Mouse (Mus musculus): ENCODE results near the gene 4933407L21Rik. TPM values are rescaled to one million over a fixed set of nuclear protein-coding genes. Genes with fewer than 3 reads are reported as not detected.

Gene 4933407L21Rik
- polyA plus RNA-seq, 1 experiment from 2014 or later, result not detected

- 53% methylated on average over 8 of the region's 8 CpGs for WGBS
- no peaks in the 10 kb centered on the region for H3K36me3 ChIP-seq
- no peak overlapping the region for H3K27ac ChIP-seq
- H3K9ac ChIP-seq (replicated peaks), result no peak overlapping the region
- H3K4me1 ChIP-seq (replicated peaks), result peaks cover 18% of the 10 kb centered on the region
- no peaks in the 10 kb centered on the region for H3K27me3 ChIP-seq
- no peak for ATAC-seq (ENCODE audit: insufficient number of reproducible peaks, insufficient read depth, low FRiP score, low TSS enrichment, low read depth)
- no peaks in the 10 kb centered on the region for H3K9me3 ChIP-seq
- H3K4me3 ChIP-seq (replicated peaks), result no peak overlapping the region
- H3K4me2 ChIP-seq, result no peak overlapping the region
Measured at GRCm38 (mm10) chr1:85935148-85935852, 7.0 kb downstream of the 4933407L21Rik start.

- WGBS, result 75% methylated on average over 6 of the region's 6 CpGs
- Histone ChIP-seq H3K36me3 (no peaks in the 10 kb centered on the region), H3K9me3 (no peaks in the 10 kb centered on the region), H3K27ac (no peak overlapping the region), H3K4me3 (replicated peaks) (no peak overlapping the region), H3K4me2 (no peak overlapping the region), H3K4me1 (replicated peaks) (peaks cover 18% of the 10 kb centered on the region), H3K27me3 (no peaks in the 10 kb centered on the region), H3K9ac (replicated peaks) (no peak overlapping the region)
- ATAC-seq (ENCODE audit: insufficient number of reproducible peaks, insufficient read depth, low FRiP score, low TSS enrichment, low read depth), result no peak
Measured at GRCm38 (mm10) chr1:85936265-85936664, 8.0 kb downstream of the 4933407L21Rik start.

GRCm38 (mm10) chr1:85937323-85937722 is 9.0 kb downstream of the 4933407L21Rik start:
- Histone ChIP-seq H3K9ac (replicated peaks) (no peak overlapping the region), H3K27me3 (no peaks in the 10 kb centered on the region), H3K9me3 (no peaks in the 10 kb centered on the region), H3K4me1 (replicated peaks) (peaks cover 18% of the 10 kb centered on the region), H3K36me3 (no peaks in the 10 kb centered on the region), H3K4me3 (replicated peaks) (no peak overlapping the region), H3K27ac (no peak overlapping the region), H3K4me2 (no peak overlapping the region)
- ATAC-seq (ENCODE audit: insufficient number of reproducible peaks, insufficient read depth, low FRiP score, low TSS enrichment, low read depth), result no peak
- 71% methylated on average over 1 of the region's 1 CpGs for WGBS

- no peak overlapping the region for H3K4me2 ChIP-seq
Measured at GRCm38 (mm10) chr1:85942318-85942717, 14.0 kb downstream of the 4933407L21Rik start.

GRCm38 (mm10) chr1:85949085-85949684 is 20.9 kb downstream of the 4933407L21Rik start:
- 80% methylated on average over 2 of the region's 2 CpGs for WGBS

More at GRCm38 (mm10) chr1:85942318-85942717, 14.0 kb downstream of the 4933407L21Rik start:
- WGBS, result 82% methylated on average over 8 of the region's 8 CpGs
- H3K9me3 ChIP-seq, result peaks cover 4% of the 10 kb centered on the region; the same call in 1 of the 2 replicates
- no peak overlapping the region for H3K4me3 ChIP-seq (replicated peaks)
- H3K4me1 ChIP-seq (replicated peaks), result no peaks in the 10 kb centered on the region
- no peak overlapping the region for H3K9ac ChIP-seq (replicated peaks)
- no peak for ATAC-seq (ENCODE audit: insufficient number of reproducible peaks, insufficient read depth, low FRiP score, low TSS enrichment, low read depth)
- no peaks in the 10 kb centered on the region for H3K36me3 ChIP-seq
- no peaks in the 10 kb centered on the region for H3K27me3 ChIP-seq
- no peak overlapping the region for H3K27ac ChIP-seq

GRCm38 (mm10) chr1:85955150-85955549 is 26.9 kb downstream of the 4933407L21Rik start:
- WGBS, result 76% methylated on average over 3 of the region's 3 CpGs
- no peaks in the 10 kb centered on the region for H3K36me3 ChIP-seq
- no peak for ATAC-seq (ENCODE audit: insufficient number of reproducible peaks, insufficient read depth, low FRiP score, low TSS enrichment, low read depth)

More at GRCm38 (mm10) chr1:85949085-85949684, 20.9 kb downstream of the 4933407L21Rik start:
- H3K4me2 ChIP-seq, result no peak overlapping the region
- no peaks in the 10 kb centered on the region for H3K4me1 ChIP-seq (replicated peaks)
- no peak overlapping the region for H3K9ac ChIP-seq (replicated peaks)
- no peak overlapping the region for H3K27ac ChIP-seq
- no peak for ATAC-seq (ENCODE audit: insufficient number of reproducible peaks, insufficient read depth, low FRiP score, low TSS enrichment, low read depth)
- H3K4me3 ChIP-seq (replicated peaks), result no peak overlapping the region
- no peaks in the 10 kb centered on the region for H3K27me3 ChIP-seq
- peaks cover 4% of the 10 kb centered on the region; the same call in 1 of the 2 replicates for H3K9me3 ChIP-seq
- H3K36me3 ChIP-seq, result no peaks in the 10 kb centered on the region

GRCm38 (mm10) chr1:85957290-85957689 is 29.0 kb downstream of the 4933407L21Rik start:
- no peak overlapping the region for H3K9ac ChIP-seq (replicated peaks)
- 85% methylated on average over 5 of the region's 5 CpGs for WGBS
- no peak overlapping the region for H3K4me3 ChIP-seq (replicated peaks)
- H3K4me2 ChIP-seq, result no peak overlapping the region
- H3K4me1 ChIP-seq (replicated peaks), result no peaks in the 10 kb centered on the region; the same call in 1 of the 2 replicates
- H3K36me3 ChIP-seq, result no peaks in the 10 kb centered on the region
- no peaks in the 10 kb centered on the region for H3K9me3 ChIP-seq
- no peak overlapping the region for H3K27ac ChIP-seq
- no peak for ATAC-seq (ENCODE audit: insufficient number of reproducible peaks, insufficient read depth, low FRiP score, low TSS enrichment, low read depth)
- 0 out of 2 replicates have a peak, but pooled peaks cover 5% of the 10 kb centered on the region for H3K27me3 ChIP-seq

More at GRCm38 (mm10) chr1:85955150-85955549, 26.9 kb downstream of the 4933407L21Rik start:
- no peak overlapping the region for H3K27ac ChIP-seq
- H3K4me3 ChIP-seq (replicated peaks), result no peak overlapping the region
- H3K4me2 ChIP-seq, result no peak overlapping the region
- no peak overlapping the region for H3K9ac ChIP-seq (replicated peaks)
- no peaks in the 10 kb centered on the region; the same call in 1 of the 2 replicates for H3K4me1 ChIP-seq (replicated peaks)
- H3K9me3 ChIP-seq, result no peaks in the 10 kb centered on the region
- H3K27me3 ChIP-seq, result 0 out of 2 replicates have a peak, but pooled peaks cover 3% of the 10 kb centered on the region

GRCm38 (mm10) chr1:85957942-85958619 is 29.8 kb downstream of the 4933407L21Rik start:
- Histone ChIP-seq H3K4me2 (no peak overlapping the region), H3K9me3 (no peaks in the 10 kb centered on the region), H3K4me3 (replicated peaks) (no peak overlapping the region), H3K27ac (no peak overlapping the region), H3K9ac (replicated peaks) (no peak overlapping the region), H3K4me1 (replicated peaks) (no peaks in the 10 kb centered on the region; the same call in 1 of the 2 replicates), H3K36me3 (no peaks in the 10 kb centered on the region), H3K27me3 (0 out of 2 replicates have a peak, but pooled peaks cover 5% of the 10 kb centered on the region)
- no peak for ATAC-seq (ENCODE audit: insufficient number of reproducible peaks, insufficient read depth, low FRiP score, low TSS enrichment, low read depth)
- WGBS, result 51% methylated on average over 9 of the region's 9 CpGs

- no peaks in the 10 kb centered on the region; the same call in 1 of the 2 replicates for H3K4me1 ChIP-seq (replicated peaks)
- no peak overlapping the region for H3K27ac ChIP-seq
- no peaks in the 10 kb centered on the region for H3K36me3 ChIP-seq
- H3K4me3 ChIP-seq (replicated peaks), result no peak overlapping the region
- no peaks in the 10 kb centered on the region for H3K9me3 ChIP-seq
- H3K27me3 ChIP-seq, result 0 out of 2 replicates have a peak, but pooled peaks cover 5% of the 10 kb centered on the region
- ATAC-seq (ENCODE audit: insufficient number of reproducible peaks, insufficient read depth, low FRiP score, low TSS enrichment, low read depth), result no peak
- 77% methylated on average over 6 of the region's 6 CpGs for WGBS
- no peak overlapping the region for H3K4me2 ChIP-seq
- no peak overlapping the region for H3K9ac ChIP-seq (replicated peaks)
Measured at GRCm38 (mm10) chr1:85959129-85959888, 31.0 kb downstream of the 4933407L21Rik start.

- no peaks in the 10 kb centered on the region for H3K36me3 ChIP-seq
Measured at GRCm38 (mm10) chr1:85959889-85960276, 31.6 kb downstream of the 4933407L21Rik start.

More at GRCm38 (mm10) chr1:85959889-85960276, 31.6 kb downstream of the 4933407L21Rik start:
- no peak overlapping the region for H3K27ac ChIP-seq
- H3K9ac ChIP-seq (replicated peaks), result no peak overlapping the region
- H3K4me3 ChIP-seq (replicated peaks), result no peak overlapping the region
- H3K9me3 ChIP-seq, result no peaks in the 10 kb centered on the region
- H3K4me1 ChIP-seq (replicated peaks), result no peaks in the 10 kb centered on the region; the same call in 1 of the 2 replicates
- H3K4me2 ChIP-seq, result no peak overlapping the region
- ATAC-seq (ENCODE audit: insufficient number of reproducible peaks, insufficient read depth, low FRiP score, low TSS enrichment, low read depth), result no peak
- WGBS, result 75% methylated on average over 2 of the region's 2 CpGs
- H3K27me3 ChIP-seq, result 0 out of 2 replicates have a peak, but pooled peaks cover 5% of the 10 kb centered on the region

All from limb, embryonic 12.5 days (tissue).